9 mouse cellular contexts compared by ENCODE assay signal in genomic region chr11:32644010-32644409, GRCm38 (mm10). TPM values are rescaled to one million over a fixed set of nuclear protein-coding genes. Genes with fewer than 3 reads are reported as not detected.
DNase-seq lines count a peak whose midpoint lies in the region; ATAC-seq and TF ChIP-seq lines count a peak whose summit lies in the region.
"Had no signal": no experiment of that assay in that cellular context is flagged by ENCODE, and none has a peak within 500 bp of the region (broad histone marks: within the 10 kb centered on the region; RNA-seq: fewer than 3 reads in every experiment).

No protein-coding gene starts in this region.

- H3K9ac ChIP-seq in heart, adult 2 months (ENCODE audit: low read depth, low read length): peak overlapping the region; percentile 77; the same call in 1 of the 2 replicates
- H3K9ac ChIP-seq in forebrain, embryonic 16.5 days (replicated peaks; ENCODE audit: low read depth, low read length): peak overlapping the region; percentile 97
- H3K9ac ChIP-seq in liver, postnatal 0 days (replicated peaks): peak overlapping the region; percentile 99

- H3K36me3 ChIP-seq in heart, adult 2 months (ENCODE audit: control insufficient read depth, insufficient read depth, low read length): peaks cover 2% of the 10 kb centered on the region
- H3K36me3 ChIP-seq in forebrain, embryonic 16.5 days (ENCODE audit: control insufficient read depth, insufficient read depth): no peaks in the 10 kb centered on the region
- H3K36me3 ChIP-seq in liver, postnatal 0 days (replicated peaks; ENCODE audit: insufficient read depth, low read length): no peaks in the 10 kb centered on the region
- no peaks in the 10 kb centered on the region for H3K36me3 ChIP-seq in thymus, adult 2 months (ENCODE audit: control insufficient read depth, insufficient read depth, low read length)

- no peak for TF ChIP-seq POLR2A in heart, adult 2 months (IDR thresholded peaks at IDR 0.05; ENCODE audit: insufficient read depth, low read depth, low read length)
- no peak for TF ChIP-seq POLR2A in thymus, adult 2 months (IDR thresholded peaks at IDR 0.05; ENCODE audit: control insufficient read depth, extremely low read depth, insufficient read depth, low read length, poor library complexity)

- H3K27ac ChIP-seq in heart, adult 2 months: peak overlapping the region; percentile 100
- no peak overlapping the region for H3K27ac ChIP-seq in forebrain, embryonic 16.5 days (ENCODE audit: low read length)
- peak overlapping the region; percentile 92 for H3K27ac ChIP-seq in liver, postnatal 0 days (ENCODE audit: low read depth)
- H3K27ac ChIP-seq in thymus, adult 2 months (ENCODE audit: control insufficient read depth, insufficient read depth, low read length): no peak overlapping the region; the same call in 1 of the 2 replicates

- peaks cover 3% of the 10 kb centered on the region for H3K4me1 ChIP-seq in heart, adult 2 months (ENCODE audit: control insufficient read depth, insufficient read depth, low read length)
- peaks cover 21% of the 10 kb centered on the region for H3K4me1 ChIP-seq in forebrain, embryonic 16.5 days (replicated peaks; ENCODE audit: control insufficient read depth, insufficient read depth, low read length)
- peaks cover 28% of the 10 kb centered on the region for H3K4me1 ChIP-seq in liver, postnatal 0 days (ENCODE audit: insufficient read depth)
- H3K4me1 ChIP-seq in thymus, adult 2 months (replicated peaks; ENCODE audit: control insufficient read depth, insufficient read depth, low read length): peaks cover 10% of the 10 kb centered on the region

- DNase-seq in heart, adult 2 months: no peak
- no peak for DNase-seq in heart, postnatal 4 days
- DNase-seq in CD4-positive, CD25-positive, alpha-beta regulatory T cell, adult 2 months (ENCODE audit: low read depth, low spot score): peak; percentile 66
- no peak for DNase-seq in liver, postnatal 0 days
- no peak for DNase-seq in thymus, adult 2 months
- no peak for DNase-seq in adrenal gland, postnatal 36 days
- DNase-seq in thymus, postnatal 0 days (ENCODE audit: low spot score): no peak

- no peak for ATAC-seq in forebrain, embryonic 16.5 days
- ATAC-seq in liver, postnatal 0 days: no peak
- ATAC-seq: Patski had no signal

- H3K79me2 ChIP-seq in heart, adult 2 months (replicated peaks; ENCODE audit: control insufficient read depth, insufficient read depth, low read length): peaks cover 3% of the 10 kb centered on the region

- H3K9me3 ChIP-seq in forebrain, embryonic 16.5 days (ENCODE audit: control insufficient read depth, low read length): no peaks in the 10 kb centered on the region
- H3K9me3 ChIP-seq in liver, postnatal 0 days (ENCODE audit: low read length): no peaks in the 10 kb centered on the region

- intact Hi-C loops in heart, adult 2 months (cut with DNase I): loop anchor here (5.0 kb wide), 1 partner anchor 63 kb away; no protein-coding TSS in a partner anchor

- no peak for TF ChIP-seq EP300 in heart, adult 2 months (IDR thresholded peaks at IDR 0.05; ENCODE audit: insufficient read depth, low read depth, low read length)
- TF ChIP-seq EP300 in liver, postnatal 0 days (IDR thresholded peaks at IDR 0.05; ENCODE audit: low read depth): no peak

- peak overlapping the region; percentile 65 for H3K4me3 ChIP-seq in heart, adult 2 months
- H3K4me3 ChIP-seq in forebrain, embryonic 16.5 days (replicated peaks; ENCODE audit: low read length): peak overlapping the region; percentile 94
- H3K4me3 ChIP-seq in liver, postnatal 0 days (ENCODE audit: low read depth, low read length): peak overlapping the region; percentile 98
- no peak overlapping the region for H3K4me3 ChIP-seq in thymus, adult 2 months (ENCODE audit: control insufficient read depth, insufficient read depth, low read length)

- no peak for TF ChIP-seq CTCF in heart, adult 2 months (IDR thresholded peaks at IDR 0.05)
- no peak for TF ChIP-seq CTCF in liver, postnatal 0 days (IDR thresholded peaks at IDR 0.05; ENCODE audit: low read depth)
- TF ChIP-seq CTCF in thymus, adult 2 months (IDR thresholded peaks at IDR 0.05; ENCODE audit: borderline replicate concordance, control insufficient read depth, extremely low read depth, insufficient read depth, low read length, poor library complexity): no peak

- H3K4me2 ChIP-seq in forebrain, embryonic 16.5 days (ENCODE audit: low read length): peak overlapping the region; percentile 89
- peak overlapping the region; percentile 82 for H3K4me2 ChIP-seq in liver, postnatal 0 days (ENCODE audit: low read depth, low read length)

- WGBS in heart, adult 2 months: 0% methylated on average over 3 of the region's 3 CpGs
- 46% methylated on average over 3 of the region's 3 CpGs for WGBS in forebrain, embryonic 16.5 days
- 17% methylated on average over 3 of the region's 3 CpGs for WGBS in liver, postnatal 0 days (ENCODE audit: insufficient replicate concordance)
- 11% methylated on average over 3 of the region's 3 CpGs for WGBS in thymus, adult 2 months

- no peaks in the 10 kb centered on the region for H3K27me3 ChIP-seq in heart, adult 2 months (ENCODE audit: control insufficient read depth, insufficient read depth, low read length)
- H3K27me3 ChIP-seq in forebrain, embryonic 16.5 days (replicated peaks; ENCODE audit: control insufficient read depth, insufficient read depth, low read length): no peaks in the 10 kb centered on the region
- H3K27me3 ChIP-seq in liver, postnatal 0 days (ENCODE audit: insufficient read depth, low read length): no peaks in the 10 kb centered on the region
- H3K27me3 ChIP-seq in thymus, adult 2 months (ENCODE audit: control insufficient read depth, insufficient read depth, low read length): no peaks in the 10 kb centered on the region
- H3K27me3 ChIP-seq: Patski had no signal

RNA-seq across cellular contexts. Expression of gene Fbxw11, which starts 1.5 kb away (rescaled TPM):
- total RNA-seq in heart, adult 2 months (2021): 10 to 100 TPM; 47.8 to 58.7 TPM
- polyA plus RNA-seq in heart, adult 2 months (2012; rRNA removed): 27.3 and 53.7 TPM in 2 replicates
- 10 to 100 TPM; 77.1 to 77.3 TPM for total RNA-seq in heart, postnatal 4 days (2021)
- 125 and 137 TPM in 2 replicates for polyA plus RNA-seq in forebrain, embryonic 16.5 days (2015; fragmentation: Nextera tagmentation; extraction: Ambion mirVana)
- 14.1 and 15.4 TPM in 2 replicates for polyA plus RNA-seq in liver, postnatal 0 days (2015; fragmentation: Nextera tagmentation; extraction: Ambion mirVana)
- polyA plus RNA-seq in thymus, adult 2 months (2012; rRNA removed): 55.6 and 61.7 TPM in 2 replicates
- 100 to 1,000 TPM; 107 to 111 TPM for total RNA-seq in adrenal gland, postnatal 36 days (2021)
- 42.1 and 49.1 TPM in 2 replicates for polyA plus RNA-seq in thymus, postnatal 0 days (2015; fragmentation: Nextera tagmentation; extraction: Ambion mirVana)

Comparison
In these comparisons a context has a peak if more than half of its experiments do, and no peak if none do; other contexts are left out.
1. H3K27ac ChIP-seq: peak in heart, adult 2 months (single experiment) and liver, postnatal 0 days (single experiment); none in forebrain, embryonic 16.5 days (single experiment) and thymus, adult 2 months (single experiment).
2. Peak in every context shown above with its lines, with median percentiles within 50 percentile points of each other: H3K9ac ChIP-seq.